Mouse (Mus musculus): Measurements from ENCODE around the gene 4930568D16Rik.
A peak's percentile ranks its signal among the peaks of the same experiment; 100 is the strongest.

4930568D16Rik gene

DNA sequence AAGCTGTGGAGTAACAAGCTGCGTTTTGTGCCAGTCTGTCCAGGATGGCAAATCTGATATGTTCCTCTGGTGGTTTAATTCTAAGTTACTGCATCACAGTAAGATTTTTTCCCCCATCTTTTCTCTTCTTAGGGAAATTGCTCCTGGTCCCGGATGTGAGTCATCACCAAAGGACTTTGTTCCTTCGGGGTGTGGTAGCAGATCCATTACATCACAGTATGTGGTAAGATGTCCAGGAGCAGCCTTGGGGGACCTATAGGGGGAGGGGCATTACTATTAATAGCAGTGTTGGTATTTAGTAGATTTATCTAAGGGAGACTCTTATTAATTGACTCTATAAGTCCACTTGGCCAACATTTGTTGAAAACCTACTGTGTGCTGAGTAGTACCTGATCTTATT lies 24.9 kb downstream of the 4930568D16Rik start:
- no peak for DNase-seq (ENCODE audit: low spot score)

DNA sequence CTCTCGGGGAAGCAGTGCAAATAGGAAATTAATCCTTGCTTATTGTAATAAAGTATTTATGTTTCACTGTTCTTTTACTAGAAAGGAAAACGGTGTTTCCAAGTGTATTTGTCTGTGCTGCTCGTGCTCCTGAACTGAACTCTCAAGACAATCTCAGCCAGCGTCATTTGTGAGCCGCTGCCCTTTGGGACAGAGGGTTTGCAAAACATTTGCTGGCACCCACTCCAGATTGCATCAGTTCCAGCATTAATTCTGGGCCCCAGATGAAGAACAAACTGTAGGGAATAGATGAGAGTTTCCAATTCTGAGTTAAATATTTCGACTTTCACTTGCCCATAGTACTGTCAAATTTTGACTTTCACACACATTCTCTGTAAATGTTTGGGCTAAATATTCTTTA lies 28.8 kb downstream of the 4930568D16Rik start:
- DNase-seq (ENCODE audit: low spot score), result no peak

DNA sequence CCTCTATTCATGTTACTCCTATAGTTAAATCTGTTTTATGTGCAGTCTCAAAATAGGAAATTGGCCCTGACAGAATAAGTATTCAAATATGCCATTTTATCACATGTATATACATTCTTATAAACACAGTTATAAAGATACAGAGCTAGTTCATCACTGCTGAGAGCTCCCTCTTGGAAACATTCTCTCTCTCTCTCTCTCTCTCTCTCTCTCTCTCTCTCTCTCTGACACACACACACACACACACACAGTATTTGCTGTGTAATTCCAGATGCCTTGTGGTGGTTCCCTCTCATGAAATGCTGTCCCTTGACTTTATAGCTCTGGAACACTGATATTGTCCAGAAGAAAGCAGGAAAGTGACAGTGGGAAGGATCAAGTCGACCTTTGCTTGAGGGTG lies 29.5 kb downstream of the 4930568D16Rik start:
- no peak for DNase-seq (ENCODE audit: low spot score)

GRCm38 (mm10) chr2:35337419-35337818 lies 30.1 kb downstream of the 4930568D16Rik start:
- DNase-seq (ENCODE audit: low spot score), result no peak

DNA sequence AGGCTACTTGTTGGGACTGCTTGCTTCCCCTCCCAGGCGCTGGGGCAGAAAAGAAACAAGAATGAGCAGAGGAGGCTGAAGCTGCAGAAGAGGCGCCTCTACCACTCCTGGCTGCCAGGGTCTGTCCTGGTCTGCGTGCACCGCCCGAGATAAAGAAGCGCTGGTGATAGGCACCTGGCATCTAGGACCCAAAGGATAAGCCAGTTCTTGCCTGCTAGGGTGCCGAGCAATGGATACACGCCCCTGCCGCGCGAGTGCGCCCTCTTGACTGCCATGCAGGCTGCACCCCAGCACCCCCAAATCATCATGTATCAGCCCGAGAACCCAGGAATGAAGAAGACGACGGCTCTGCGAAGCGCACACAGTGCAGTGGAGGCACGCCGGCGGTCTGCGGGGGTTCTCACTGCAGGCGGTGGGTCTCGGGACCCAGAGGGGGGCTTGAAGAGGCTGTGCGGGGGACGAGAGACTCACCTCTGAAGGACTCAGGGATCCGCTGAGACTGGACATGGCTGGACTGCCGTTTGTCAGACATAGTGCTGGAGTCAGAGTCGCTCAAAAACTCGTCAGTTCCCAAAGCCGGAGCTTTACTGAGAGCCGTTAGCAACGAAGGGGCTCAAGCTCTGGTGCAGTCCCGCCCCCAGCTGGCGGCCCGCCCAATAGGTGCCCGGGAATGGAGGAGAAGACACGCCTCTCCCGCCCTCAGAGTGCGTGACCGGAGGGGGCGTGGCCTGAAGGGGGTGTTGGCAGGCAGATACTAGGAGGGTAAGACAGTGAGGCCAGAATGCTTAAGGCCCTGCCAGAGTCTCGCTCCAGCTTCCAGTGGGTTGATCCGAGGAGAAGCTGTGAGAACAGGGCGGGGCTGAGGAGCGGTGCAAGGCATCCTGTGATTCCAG lies 30.9 kb downstream of the 4930568D16Rik start, which contains the start of gene Stom:
Stom (minus strand) TSS at position 589 of the 893 bp plus-strand sequence.
- peak; percentile 99 for DNase-seq (ENCODE audit: low spot score)

GRCm38 (mm10) chr2:35335620-35336019 lies 31.9 kb downstream of the 4930568D16Rik start:
- DNase-seq (ENCODE audit: low spot score), result no peak

DNA sequence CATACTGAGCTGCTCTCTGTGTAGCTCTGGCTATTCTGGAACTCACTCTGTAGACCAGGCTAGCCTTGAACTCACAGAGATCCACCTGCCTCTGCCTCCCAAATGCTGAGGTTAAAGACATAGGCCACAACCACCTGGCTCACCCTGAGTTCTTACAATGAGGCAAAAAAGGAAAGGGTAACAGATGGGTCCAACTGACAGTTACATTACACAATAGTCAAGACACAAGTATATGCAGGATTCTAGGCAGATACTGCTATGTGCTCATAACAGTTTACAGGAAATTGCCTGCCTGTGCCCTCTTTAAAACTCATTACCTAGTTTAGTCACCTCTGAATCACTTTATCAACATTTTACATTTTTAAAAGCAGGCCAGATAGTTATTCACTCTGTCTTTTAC lies 33.9 kb downstream of the 4930568D16Rik start:
- DNase-seq (ENCODE audit: low spot score), result no peak

- DNase-seq (ENCODE audit: low spot score), result no peak
Observed at GRCm38 (mm10) chr2:35331205-35331604, 36.3 kb downstream of the 4930568D16Rik start.

- no peak for DNase-seq (ENCODE audit: low spot score)
Observed at GRCm38 (mm10) chr2:35329061-35329460, 38.5 kb downstream of the 4930568D16Rik start.

GRCm38 (mm10) chr2:35328064-35328792 lies 39.3 kb downstream of the 4930568D16Rik start:
- DNase-seq (ENCODE audit: low spot score), result no peak

GRCm38 (mm10) chr2:35327583-35327982 lies 39.9 kb downstream of the 4930568D16Rik start:
- peak; percentile 67 for DNase-seq (ENCODE audit: low spot score)

- no peak for DNase-seq (ENCODE audit: low spot score)
Observed at GRCm38 (mm10) chr2:35326931-35327330, 40.6 kb downstream of the 4930568D16Rik start.

- no peak for DNase-seq (ENCODE audit: low spot score)
Observed at GRCm38 (mm10) chr2:35325930-35326329, 41.6 kb downstream of the 4930568D16Rik start.

DNA sequence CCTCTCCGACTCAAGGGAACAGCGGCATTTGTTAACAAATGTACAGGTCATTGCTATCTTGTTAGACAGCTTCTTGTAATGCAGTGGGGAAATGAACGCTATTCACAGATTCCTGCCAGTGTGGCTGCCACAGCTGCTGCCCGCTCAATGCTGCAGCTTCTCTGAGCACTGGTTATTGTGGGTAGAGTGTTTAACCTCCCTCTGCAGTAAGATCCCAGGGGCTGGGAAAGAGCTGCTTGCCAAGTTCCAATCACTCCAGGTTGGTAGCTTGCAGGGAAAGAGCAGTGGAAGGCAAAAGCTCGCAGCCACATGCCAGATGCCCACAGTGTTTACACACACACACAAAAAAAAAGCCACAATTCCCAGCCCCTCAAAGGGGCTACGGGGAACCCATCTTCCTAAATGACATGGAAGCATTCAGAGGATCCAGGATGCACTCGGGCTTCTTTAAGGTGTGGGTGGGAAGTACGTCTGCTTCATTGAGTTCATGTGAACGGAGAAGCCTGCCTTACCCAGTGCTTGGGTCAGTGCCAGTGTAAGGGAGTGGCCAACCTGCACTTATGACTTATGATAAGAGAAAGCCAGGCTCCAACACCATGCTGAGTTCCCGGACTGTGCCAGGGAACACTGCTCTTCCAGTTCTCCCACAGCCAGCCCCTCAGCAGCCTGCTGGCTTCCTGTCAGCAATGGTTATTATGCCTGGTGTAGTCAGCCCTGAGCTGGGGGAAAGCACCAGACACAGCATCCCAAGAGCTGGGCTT lies 44.9 kb downstream of the 4930568D16Rik start:
- DNase-seq (ENCODE audit: low spot score), result peak; percentile 57

DNA sequence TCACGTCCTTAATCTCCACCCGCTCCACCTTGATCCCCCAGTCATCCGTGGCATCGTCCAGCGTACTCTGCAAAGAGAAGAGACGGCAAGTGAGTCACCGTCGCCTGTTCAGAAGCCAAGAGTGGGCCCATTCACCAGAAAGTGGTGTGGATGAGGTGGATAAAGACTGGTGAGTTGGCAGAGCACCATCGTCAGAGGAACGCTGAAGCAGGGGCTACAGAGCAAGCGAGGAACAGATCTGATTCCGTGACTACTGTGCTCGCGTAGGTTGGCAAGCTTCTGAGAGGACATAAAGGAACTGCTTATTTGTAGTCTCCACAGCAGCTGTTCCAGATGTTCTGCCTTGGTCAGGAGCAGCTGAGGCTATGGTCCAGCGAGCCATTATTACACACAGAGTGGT lies 47.1 kb downstream of the 4930568D16Rik start:
- DNase-seq (ENCODE audit: low spot score), result no peak

DNA sequence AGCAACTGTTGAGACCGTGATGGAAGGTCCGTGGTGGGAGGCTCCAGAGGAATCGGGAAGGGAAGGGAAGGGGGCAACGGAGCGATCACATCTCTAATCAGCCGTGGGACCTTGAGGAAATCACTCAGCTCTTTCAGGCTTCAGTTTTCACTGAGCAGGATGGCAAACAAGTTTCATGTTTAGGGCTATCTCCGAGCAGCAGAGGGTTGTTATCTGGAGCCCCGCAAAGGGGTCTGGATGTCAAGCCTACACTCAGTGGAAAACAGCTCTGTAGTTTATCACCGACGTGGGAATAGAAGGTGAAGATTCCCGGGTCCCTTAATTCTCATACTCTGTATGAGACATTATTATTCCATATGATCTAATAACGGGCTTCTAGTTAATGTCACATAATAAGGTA lies 49.1 kb downstream of the 4930568D16Rik start:
- DNase-seq (ENCODE audit: low spot score), result no peak

DNA sequence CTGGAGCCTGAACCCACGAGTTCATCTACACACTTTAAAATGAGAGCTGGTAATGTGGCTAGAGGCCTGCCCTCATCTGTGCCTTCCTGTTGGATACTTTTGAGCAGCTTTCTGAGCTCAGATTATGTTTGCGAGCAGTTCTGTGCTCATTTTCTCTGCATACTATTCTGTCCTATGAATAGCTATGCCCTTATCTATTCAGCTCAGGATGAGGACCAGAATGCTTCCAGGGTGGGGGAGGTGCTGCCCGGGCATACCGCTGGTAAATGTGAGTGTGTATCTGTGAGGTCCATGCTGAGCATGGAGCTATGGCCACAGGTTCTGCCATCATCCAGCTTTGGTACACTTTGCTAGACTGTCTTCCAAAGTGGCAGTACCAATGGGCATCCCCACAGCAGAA lies 49.9 kb downstream of the 4930568D16Rik start:
- peak; percentile 62 for DNase-seq (ENCODE audit: low spot score)

- DNase-seq (ENCODE audit: low spot score), result no peak
Observed at GRCm38 (mm10) chr2:35314300-35314699, 53.2 kb downstream of the 4930568D16Rik start.

DNA sequence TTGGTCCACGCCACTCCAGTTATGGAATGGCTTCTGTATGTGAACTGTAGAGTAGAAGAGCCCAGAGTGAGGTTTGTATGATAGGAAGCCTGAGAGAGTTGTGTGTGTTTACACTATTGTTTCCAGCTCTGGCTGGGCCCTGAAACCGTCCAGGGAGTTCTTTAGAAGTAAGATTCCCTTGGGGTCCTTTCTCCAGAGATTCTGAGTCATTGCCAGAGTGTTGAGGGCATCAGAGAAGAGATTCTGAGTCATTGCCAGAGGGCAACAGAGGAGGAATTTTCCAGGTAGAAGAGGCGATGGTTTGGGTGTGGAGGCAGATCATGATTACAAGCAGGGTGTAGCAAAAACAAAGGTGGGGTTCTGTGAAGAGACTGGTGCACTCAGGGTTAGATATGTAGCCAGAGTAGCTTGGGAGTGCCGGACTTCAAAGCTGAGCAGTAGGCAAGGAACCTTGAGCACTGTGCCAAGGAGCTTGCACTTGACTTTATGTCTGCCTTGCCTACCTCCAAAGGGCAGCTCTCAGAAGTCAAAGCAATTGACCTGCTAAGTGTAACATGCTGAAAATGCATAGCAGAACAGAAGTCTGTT lies 57.5 kb downstream of the 4930568D16Rik start:
- DNase-seq (ENCODE audit: low spot score), result no peak

DNA sequence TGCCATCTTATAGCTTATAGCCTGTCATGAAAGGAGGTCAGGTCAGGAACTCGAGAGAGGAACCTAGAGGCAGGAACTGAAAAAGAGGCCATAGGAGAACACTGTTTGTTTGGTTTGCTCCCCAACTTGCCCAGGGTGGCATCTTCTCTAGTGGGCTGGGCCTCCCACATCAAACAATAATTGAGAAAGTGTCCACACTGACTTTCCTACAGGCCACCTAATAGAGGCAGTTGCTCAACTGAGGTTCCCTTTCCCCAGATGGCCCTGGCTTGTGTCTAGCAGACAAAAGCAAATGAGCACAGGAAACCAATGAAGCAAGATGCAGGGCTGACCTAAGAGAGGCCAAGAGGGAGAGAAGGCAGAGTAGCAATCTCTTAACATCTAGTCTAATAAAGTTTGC lies 59.4 kb downstream of the 4930568D16Rik start:
- DNase-seq (ENCODE audit: low spot score), result no peak
